ENCODE assay signal across 20 mouse cellular contexts in genomic region chr11:95557032-95557431, GRCm38 (mm10).
"Had no signal": no experiment of that assay in that cellular context is flagged by ENCODE, and none has a peak within 500 bp of the region (broad histone marks: within the 10 kb centered on the region; RNA-seq: fewer than 3 reads in every experiment).

No protein-coding gene starts in this region.

- H3K4me2 ChIP-seq: kidney, embryonic 15.5 days; limb, embryonic 13.5 days; liver, embryonic 12.5 days; liver, embryonic 15.5 days; lung, embryonic 15.5 days had no signal

- H3K4me3 ChIP-seq: kidney, embryonic 15.5 days; limb, embryonic 13.5 days; liver, embryonic 12.5 days; liver, embryonic 15.5 days; lung, embryonic 15.5 days; megakaryocyte, embryonic 14.5 days; midbrain, embryonic 10.5 days had no signal

- H3K27ac ChIP-seq: kidney, embryonic 15.5 days; limb, embryonic 13.5 days; liver, embryonic 12.5 days; liver, embryonic 15.5 days; lung, embryonic 15.5 days; midbrain, embryonic 10.5 days; stomach, postnatal 0 days had no signal

- H3K27me3 ChIP-seq: liver, embryonic 15.5 days had no signal

- H3K9ac ChIP-seq: kidney, embryonic 15.5 days; limb, embryonic 13.5 days; liver, embryonic 12.5 days; liver, embryonic 15.5 days; lung, embryonic 15.5 days had no signal

- H3K4me1 ChIP-seq: liver, embryonic 12.5 days; liver, embryonic 15.5 days had no signal

- H3K36me3 ChIP-seq: kidney, embryonic 15.5 days; limb, embryonic 13.5 days; liver, embryonic 12.5 days; liver, embryonic 15.5 days; lung, embryonic 15.5 days; midbrain, embryonic 10.5 days had no signal

- DNase-seq: kidney, adult 2 months; kidney, postnatal 10 days; kidney, postnatal 36 days; liver; lung, adult 18-20 months; lung, postnatal 36 days; midbrain, embryonic 14.5 days; right cerebral cortex, postnatal 14 days; right cerebral cortex, postnatal 4 days; thymus, adult 2 months; thymus, postnatal 14 days; thymus, postnatal 4 days had no signal

- ATAC-seq: liver, embryonic 12.5 days had no signal

- H3K9me3 ChIP-seq: kidney, embryonic 15.5 days; limb, embryonic 13.5 days; liver, embryonic 12.5 days; liver, embryonic 15.5 days; lung, embryonic 15.5 days; midbrain, embryonic 10.5 days had no signal
